Mouse (Mus musculus): ENCODE results near the gene Leng1. TPM values are rescaled to one million over a fixed set of nuclear protein-coding genes. Genes with fewer than 3 reads are reported as not detected.

The Leng1 gene
- polyA plus RNA-seq, 1 experiment from 2014 or later: 23.4 TPM

GRCm38 (mm10) chr7:3616057-3616388 lies 49.6 kb downstream of the Leng1 start, which contains the start of gene Oscar:
TSS of gene Oscar (minus strand) at chr7:3616157.
- H3K4me3 ChIP-seq: peak within 1 kb of the TSS; percentile 81; the same call in 1 of the 2 replicates
- no peaks in the 10 kb centered on the region for H3K9me3 ChIP-seq
- peaks cover 24% of the 10 kb centered on the region for H3K36me3 ChIP-seq
- ATAC-seq (ENCODE audit: insufficient number of reproducible peaks, insufficient read depth, low FRiP score, low TSS enrichment): no peak
- H3K9ac ChIP-seq: no peak within 1 kb of the TSS
- H3K4me2 ChIP-seq (replicated peaks): peak within 1 kb of the TSS; percentile 79; the same call in 1 of the 2 replicates
- no peaks in the 10 kb centered on the region for H3K27me3 ChIP-seq
- H3K27ac ChIP-seq: no peak within 1 kb of the TSS
- H3K4me1 ChIP-seq: peaks cover 7% of the 10 kb centered on the region; the same call in 1 of the 2 replicates
- WGBS: 77% methylated on average over 4 of the region's 4 CpGs

- 88% methylated on average over 3 of the region's 3 CpGs for WGBS
- H3K27me3 ChIP-seq: no peaks in the 10 kb centered on the region
- no peak overlapping the region for H3K4me2 ChIP-seq (replicated peaks)
- H3K27ac ChIP-seq: no peak overlapping the region
- ATAC-seq (ENCODE audit: insufficient number of reproducible peaks, insufficient read depth, low FRiP score, low TSS enrichment): no peak
- H3K4me3 ChIP-seq: no peak overlapping the region
- peaks cover 4% of the 10 kb centered on the region; the same call in 1 of the 2 replicates for H3K36me3 ChIP-seq
- H3K4me1 ChIP-seq: peaks cover 7% of the 10 kb centered on the region; the same call in 1 of the 2 replicates
- H3K9ac ChIP-seq: no peak overlapping the region
- no peaks in the 10 kb centered on the region for H3K9me3 ChIP-seq
Observed at GRCm38 (mm10) chr7:3614021-3614420, 51.6 kb downstream of the Leng1 start.

GRCm38 (mm10) chr7:3611006-3611405 lies 54.6 kb downstream of the Leng1 start:
- H3K4me1 ChIP-seq: no peaks in the 10 kb centered on the region
- H3K4me2 ChIP-seq (replicated peaks): no peak overlapping the region
- 91% methylated on average over 13 of the region's 13 CpGs for WGBS
- no peak for ATAC-seq (ENCODE audit: insufficient number of reproducible peaks, insufficient read depth, low FRiP score, low TSS enrichment)
- H3K27me3 ChIP-seq: no peaks in the 10 kb centered on the region
- no peaks in the 10 kb centered on the region for H3K36me3 ChIP-seq
- H3K9ac ChIP-seq: no peak overlapping the region
- no peak overlapping the region for H3K27ac ChIP-seq
- H3K4me3 ChIP-seq: no peak overlapping the region
- H3K9me3 ChIP-seq: no peaks in the 10 kb centered on the region

GRCm38 (mm10) chr7:3610437-3610836 lies 55.2 kb downstream of the Leng1 start:
- Histone ChIP-seq H3K27me3 (no peaks in the 10 kb centered on the region), H3K9ac (no peak overlapping the region), H3K9me3 (no peaks in the 10 kb centered on the region), H3K4me3 (no peak overlapping the region), H3K4me2 (replicated peaks) (no peak overlapping the region), H3K4me1 (no peaks in the 10 kb centered on the region), H3K27ac (no peak overlapping the region), H3K36me3 (no peaks in the 10 kb centered on the region)
- no peak for ATAC-seq (ENCODE audit: insufficient number of reproducible peaks, insufficient read depth, low FRiP score, low TSS enrichment)
- 86% methylated on average over 3 of the region's 3 CpGs for WGBS

Small RNA genes within 50 kb of the gene (microRNA-seq; reads per million reads assigned to microRNA genes)
- gene Mir3572: 3.3 reads per million, percentile 15 among the genes with 10 or more reads in this experiment

Other genes with a start within 250 kb of the Leng1 start
- 1.7 and 2.2 TPM in 2 replicates for gene Cacng6, start 241.6 kb downstream of the Leng1 start, polyA plus RNA-seq (2016; fragmentation: Nextera tagmentation; extraction: Ambion mirVana)
- gene Tarm1, start 163.2 kb downstream of the Leng1 start, polyA plus RNA-seq (2016; fragmentation: Nextera tagmentation; extraction: Ambion mirVana): not detected in 2 replicates
- 0.22 and 0.23 TPM in 2 replicates for gene Oscar, start 49.7 kb downstream of the Leng1 start, polyA plus RNA-seq (2016; fragmentation: Nextera tagmentation; extraction: Ambion mirVana)
- 367 and 407 TPM in 2 replicates for gene Ndufa3, start 48.5 kb downstream of the Leng1 start, polyA plus RNA-seq (2016; fragmentation: Nextera tagmentation; extraction: Ambion mirVana)
- gene Tfpt, start 35.9 kb downstream of the Leng1 start, polyA plus RNA-seq (2016; fragmentation: Nextera tagmentation; extraction: Ambion mirVana): 38.0 and 38.8 TPM in 2 replicates
- gene Prpf31, start 35.9 kb downstream of the Leng1 start, polyA plus RNA-seq (2016; fragmentation: Nextera tagmentation; extraction: Ambion mirVana): 129 and 130 TPM in 2 replicates
- 65.5 and 66.1 TPM in 2 replicates for gene Cnot3, start 20.6 kb downstream of the Leng1 start, polyA plus RNA-seq (2016; fragmentation: Nextera tagmentation; extraction: Ambion mirVana)
- gene Tmc4, start 11.7 kb upstream of the Leng1 start, polyA plus RNA-seq (2016; fragmentation: Nextera tagmentation; extraction: Ambion mirVana): 6.2 and 7.4 TPM in 2 replicates
- 283 and 284 TPM in 2 replicates for gene Tsen34, start 27.0 kb upstream of the Leng1 start, polyA plus RNA-seq (2016; fragmentation: Nextera tagmentation; extraction: Ambion mirVana)
- 58.3 and 60.8 TPM in 2 replicates for gene Mboat7, start 27.7 kb upstream of the Leng1 start, polyA plus RNA-seq (2016; fragmentation: Nextera tagmentation; extraction: Ambion mirVana)
- 1,360 and 1,379 TPM in 2 replicates for gene Rps9, start 38.2 kb upstream of the Leng1 start, polyA plus RNA-seq (2016; fragmentation: Nextera tagmentation; extraction: Ambion mirVana)
- gene Pirb, start 54.6 kb upstream of the Leng1 start, polyA plus RNA-seq (2016; fragmentation: Nextera tagmentation; extraction: Ambion mirVana): 0.08 TPM in 1 of 2 replicates, not detected in the other
- not detected in 2 replicates for gene Gm15448, start 159.8 kb upstream of the Leng1 start, polyA plus RNA-seq (2016; fragmentation: Nextera tagmentation; extraction: Ambion mirVana)
- gene Pira2, start 179.2 kb upstream of the Leng1 start, polyA plus RNA-seq (2016; fragmentation: Nextera tagmentation; extraction: Ambion mirVana): 0.09 and 0.17 TPM in 2 replicates
- not detected in 2 replicates for gene Gm14548, start 232.3 kb upstream of the Leng1 start, polyA plus RNA-seq (2016; fragmentation: Nextera tagmentation; extraction: Ambion mirVana)
- gene Lilra6, start 249.7 kb upstream of the Leng1 start, polyA plus RNA-seq (2016; fragmentation: Nextera tagmentation; extraction: Ambion mirVana): 0.14 TPM in 1 of 2 replicates, not detected in the other